8 mouse cellular contexts compared by ENCODE assay signal in the genomic region with DNA sequence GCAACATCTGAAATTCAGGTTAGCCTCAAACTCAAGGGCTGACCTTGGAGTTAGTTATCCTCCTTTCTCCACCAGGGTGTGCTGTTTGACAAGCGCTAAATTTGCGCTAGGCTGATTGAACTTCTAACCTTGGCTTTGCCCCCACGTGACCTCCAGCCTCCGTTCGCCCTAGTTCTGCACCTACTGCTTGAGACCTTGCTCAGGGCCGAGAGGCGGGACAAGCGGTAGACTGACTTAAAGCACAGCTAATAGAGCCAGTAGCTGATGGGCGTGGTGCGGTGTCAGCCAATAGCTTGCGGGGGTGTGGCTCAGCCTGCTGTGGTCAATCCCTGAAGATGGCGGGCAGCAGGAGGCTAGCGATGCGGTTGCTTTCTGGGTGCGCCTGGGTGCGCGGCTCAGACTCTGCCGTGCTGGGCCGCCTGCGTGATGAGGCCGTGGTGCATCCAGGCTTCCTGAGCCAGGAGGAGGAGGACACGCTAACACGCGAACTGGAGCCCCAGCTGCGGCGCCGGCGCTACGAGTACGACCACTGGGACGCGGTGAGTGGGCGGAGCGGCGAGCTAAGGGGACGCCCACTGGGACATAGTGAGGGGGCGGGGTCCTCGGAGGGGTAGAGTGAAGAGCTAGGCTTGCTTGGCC. TPM values are rescaled to one million over a fixed set of nuclear protein-coding genes. Genes with fewer than 3 reads are reported as not detected.
A peak's percentile ranks its signal among the peaks of the same experiment; 100 is the strongest.
DNase-seq lines count a peak whose midpoint lies in the region; ATAC-seq lines count a peak whose summit lies in the region.

TSS of gene Alkbh7 (plus strand) at position 311 of the 639 bp plus-strand sequence.

- no peak within 1 kb of the TSS for H3K27ac ChIP-seq in hindbrain, embryonic 11.5 days (ENCODE audit: low read depth, low read length)

- no peaks in the 10 kb centered on the region for H3K27me3 ChIP-seq in hindbrain, embryonic 11.5 days (ENCODE audit: control insufficient read depth, insufficient read depth, low read length)

- peak; percentile 99 for ATAC-seq in hindbrain, embryonic 11.5 days (ENCODE audit: low FRiP score)

- peak within 1 kb of the TSS; percentile 52 for H3K4me3 ChIP-seq in hindbrain, embryonic 11.5 days (ENCODE audit: low read depth, low read length)

- H3K9me3 ChIP-seq in hindbrain, embryonic 11.5 days (ENCODE audit: control insufficient read depth, low read length): no peaks in the 10 kb centered on the region

- peak within 1 kb of the TSS; percentile 55 for H3K4me2 ChIP-seq in hindbrain, embryonic 11.5 days (replicated peaks; ENCODE audit: low read depth, low read length)

- 1% methylated on average over 38 of the region's 38 CpGs for WGBS in hindbrain, embryonic 11.5 days

- peaks cover 5% of the 10 kb centered on the region; the same call in 1 of the 2 replicates for H3K4me1 ChIP-seq in hindbrain, embryonic 11.5 days (replicated peaks; ENCODE audit: control insufficient read depth, insufficient read depth, low read length)

- peak; percentile 96 for DNase-seq in Muller cell, postnatal 12 days (ENCODE audit: inconsistent ontology term)
- peak; percentile 98 for DNase-seq in cerebellum, adult 9-11 months
- peak; percentile 94 to 95 for DNase-seq in frontal cortex, adult 2 months (ENCODE audit: extremely low spot score in 1 of 2, low spot score in 1 of 2)
- peak; percentile 93 for DNase-seq in hindbrain, embryonic 11.5 days (ENCODE audit: low spot score)
- DNase-seq in layer of hippocampus, postnatal 10 days (ENCODE audit: low spot score in 2 of 2): peak; percentile 88 to 91
- DNase-seq in lung, postnatal 10 days: peak; percentile 99
- peak; percentile 91 for DNase-seq in ovary, postnatal 36 days (ENCODE audit: low spot score)
- DNase-seq in thymus, postnatal 25 days: peak; percentile 91

- H3K36me3 ChIP-seq in hindbrain, embryonic 11.5 days (ENCODE audit: control insufficient read depth, insufficient read depth, low read length): peaks cover 13% of the 10 kb centered on the region; the same call in 1 of the 2 replicates

- peak within 1 kb of the TSS; percentile 42 for H3K9ac ChIP-seq in hindbrain, embryonic 11.5 days (ENCODE audit: low read depth, low read length)

RNA-seq across cellular contexts. Expression of gene Alkbh7, which starts in this region (rescaled TPM):
- polyA plus RNA-seq in frontal cortex, adult 2 months (2012; rRNA removed): 32.4 and 36.0 TPM in 2 replicates
- 32.4 and 33.0 TPM in 2 replicates for polyA plus RNA-seq in hindbrain, embryonic 11.5 days (2014; fragmentation: Nextera tagmentation; extraction: Ambion mirVana)
- 10 to 100 TPM; 27.8 to 34.0 TPM for total RNA-seq in layer of hippocampus, postnatal 10 days (2021)
